Mouse (Mus musculus) liver, embryonic 14.5 days (tissue): ENCODE measurements around the gene Etv2.

Experiments used
- CTCF ChIP-seq: IDR thresholded peaks from 2 replicates; pipeline ENCODE4 v1.5.1; 2016; ENCODE audit warnings: antibody characterized with exemption, low read depth, control low read depth
- EP300 ChIP-seq: IDR thresholded peaks from 2 replicates; pipeline ENCODE4 v1.6.1; 2016; ENCODE audit warnings: antibody characterized with exemption, low read depth

DNA sequence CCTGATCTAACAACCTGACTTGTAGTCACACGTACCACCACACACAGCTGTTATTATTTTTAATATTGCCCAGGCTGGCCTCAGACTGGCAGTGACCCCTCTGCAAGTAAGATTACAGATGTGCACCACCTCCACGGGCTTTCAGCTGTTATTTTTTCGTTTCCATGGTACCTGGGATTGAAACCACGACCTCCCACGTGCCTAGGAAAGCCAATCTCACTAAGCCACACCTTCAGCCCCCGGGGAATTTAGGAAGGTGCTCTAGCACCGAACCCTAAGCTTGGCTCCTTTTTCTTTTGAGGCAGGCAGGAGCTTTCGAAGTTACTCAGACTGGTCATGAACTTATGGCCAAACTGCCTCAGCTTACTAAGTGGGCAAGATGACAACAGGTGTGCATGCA, 31.2 kb downstream of the Etv2 start:
- TF ChIP-seq CTCF = no peak
- TF ChIP-seq EP300 = no peak
